Mouse (Mus musculus): ENCODE measurements around the gene Med17. TPM values are rescaled to one million over a fixed set of nuclear protein-coding genes. Genes with fewer than 3 reads are reported as not detected.
"Not testable (repeated sequence)": the region's sequence is repeated elsewhere in the genome, so short reads cannot be mapped to it uniquely, and the experiment has no call there.

Gene Med17
- 1 to 10 TPM; 8.1 to 9.4 TPM for total RNA-seq (2021)
- long read RNA-seq, experiment 1, partial matches to known transcripts = 2 of 11 reads
- long read RNA-seq, experiment 1, other reads (novel, unspliced or antisense) = 6 of 11 reads
- long read RNA-seq, experiment 2, transcript Med17-201 (12 exons, 3,964 nt) = major isoform, 6 of 14 reads
- long read RNA-seq, experiment 2, partial matches to known transcripts = 8 of 14 reads
- long read RNA-seq, experiment 2, other reads (novel, unspliced or antisense) = 0 of 14 reads

- DNase-seq = peak; percentile 90
Observed at GRCm38 (mm10) chr9:15279649-15280490, at the start of gene Med17. TSS of gene Med17 (minus strand) at chr9:15279931.

- DNase-seq = no peak
Observed at GRCm38 (mm10) chr9:15318170-15318742, 38.5 kb upstream of the Med17 start.

- DNase-seq = no peak
Observed at GRCm38 (mm10) chr9:15317223-15318169, 37.8 kb upstream of the Med17 start.

GRCm38 (mm10) chr9:15316296-15316695 lies 36.6 kb upstream of the Med17 start:
- not testable (repeated sequence) for DNase-seq

GRCm38 (mm10) chr9:15314619-15315018 lies 34.9 kb upstream of the Med17 start:
- no peak for DNase-seq

DNA sequence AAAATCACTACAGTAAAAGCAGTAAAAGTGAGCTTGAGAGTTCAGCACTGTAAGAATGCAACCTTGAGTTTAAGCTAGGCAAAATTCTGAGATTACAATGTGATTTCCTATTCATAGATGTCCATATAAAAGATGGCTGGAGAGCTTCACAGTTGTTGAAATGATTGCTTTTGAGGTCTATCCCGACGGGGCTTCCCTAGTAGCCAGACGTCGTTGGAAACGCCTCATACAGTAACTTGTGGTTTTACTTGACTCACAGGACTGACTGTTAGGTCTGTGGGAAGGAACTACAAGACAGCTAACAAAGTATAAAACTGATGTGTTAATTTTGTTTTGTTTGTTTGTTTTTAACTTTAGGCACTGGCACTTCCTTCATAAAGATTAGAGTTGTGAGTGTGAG lies 33.9 kb upstream of the Med17 start:
- no peak for DNase-seq

- DNase-seq = no peak
Observed at GRCm38 (mm10) chr9:15312054-15312735, 32.5 kb upstream of the Med17 start.

GRCm38 (mm10) chr9:15310179-15310578 lies 30.4 kb upstream of the Med17 start:
- DNase-seq = no peak

- DNase-seq = no peak
Observed at GRCm38 (mm10) chr9:15309425-15309824, 29.7 kb upstream of the Med17 start.

GRCm38 (mm10) chr9:15308254-15308653 lies 28.5 kb upstream of the Med17 start:
- DNase-seq = no peak

DNA sequence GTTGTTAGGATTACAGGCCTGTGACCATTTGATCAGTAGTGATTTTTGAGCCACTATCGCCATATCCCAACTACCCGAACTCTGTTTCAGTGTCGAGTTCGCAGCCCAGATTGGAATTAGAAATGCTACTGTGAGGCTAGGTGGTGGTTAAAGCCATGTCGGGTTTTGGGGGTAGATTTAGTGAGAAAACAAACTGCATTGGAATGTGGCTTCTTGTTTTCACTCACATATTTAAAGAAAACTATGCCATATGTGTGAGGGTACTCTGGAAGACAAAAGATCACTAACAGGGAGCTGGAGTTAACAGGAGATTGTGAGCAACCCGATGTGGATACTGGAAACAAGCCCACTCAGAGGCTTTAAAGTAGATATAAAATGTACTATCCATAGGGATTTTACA lies 27.5 kb upstream of the Med17 start:
- DNase-seq = no peak

DNA sequence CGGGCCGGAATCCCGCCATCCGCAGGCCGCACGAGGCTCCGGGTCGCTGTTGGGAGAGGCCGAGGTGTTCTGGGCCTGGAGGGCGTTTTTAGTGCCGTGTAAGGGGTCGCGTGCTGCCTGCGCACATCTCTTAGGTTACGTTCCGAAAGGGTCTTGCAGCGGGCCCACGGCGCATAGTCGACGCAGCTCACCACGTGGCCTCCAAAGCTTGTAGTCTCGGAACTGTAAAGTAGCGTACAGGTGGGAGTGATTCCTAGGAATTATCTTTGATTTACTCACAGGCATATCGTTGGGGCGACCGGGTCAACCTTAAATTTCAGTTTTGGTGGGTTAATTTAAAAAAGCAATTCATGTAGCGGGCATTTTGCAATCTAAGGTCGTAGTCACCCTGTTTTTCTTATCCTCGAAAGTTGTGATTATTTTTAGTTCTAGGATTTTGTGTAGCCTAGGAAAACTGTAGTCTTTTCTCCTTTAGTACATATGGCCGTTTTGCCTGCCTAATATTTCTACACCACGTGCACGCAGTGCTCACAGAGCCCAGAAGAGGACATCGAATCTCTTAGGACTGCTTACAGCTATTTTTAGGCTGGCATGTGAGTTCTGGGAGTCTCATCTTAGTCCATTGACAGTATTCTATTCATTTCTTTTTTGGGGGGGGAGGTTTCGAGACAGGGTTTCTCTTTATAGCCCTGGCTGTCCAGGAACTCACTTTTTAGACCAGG lies 26.8 kb upstream of the Med17 start, which contains the start of gene 4931406C07Rik:
TSS of gene 4931406C07Rik (minus strand) at position 51 of the 722 bp plus-strand sequence.
- no peak for DNase-seq

DNA sequence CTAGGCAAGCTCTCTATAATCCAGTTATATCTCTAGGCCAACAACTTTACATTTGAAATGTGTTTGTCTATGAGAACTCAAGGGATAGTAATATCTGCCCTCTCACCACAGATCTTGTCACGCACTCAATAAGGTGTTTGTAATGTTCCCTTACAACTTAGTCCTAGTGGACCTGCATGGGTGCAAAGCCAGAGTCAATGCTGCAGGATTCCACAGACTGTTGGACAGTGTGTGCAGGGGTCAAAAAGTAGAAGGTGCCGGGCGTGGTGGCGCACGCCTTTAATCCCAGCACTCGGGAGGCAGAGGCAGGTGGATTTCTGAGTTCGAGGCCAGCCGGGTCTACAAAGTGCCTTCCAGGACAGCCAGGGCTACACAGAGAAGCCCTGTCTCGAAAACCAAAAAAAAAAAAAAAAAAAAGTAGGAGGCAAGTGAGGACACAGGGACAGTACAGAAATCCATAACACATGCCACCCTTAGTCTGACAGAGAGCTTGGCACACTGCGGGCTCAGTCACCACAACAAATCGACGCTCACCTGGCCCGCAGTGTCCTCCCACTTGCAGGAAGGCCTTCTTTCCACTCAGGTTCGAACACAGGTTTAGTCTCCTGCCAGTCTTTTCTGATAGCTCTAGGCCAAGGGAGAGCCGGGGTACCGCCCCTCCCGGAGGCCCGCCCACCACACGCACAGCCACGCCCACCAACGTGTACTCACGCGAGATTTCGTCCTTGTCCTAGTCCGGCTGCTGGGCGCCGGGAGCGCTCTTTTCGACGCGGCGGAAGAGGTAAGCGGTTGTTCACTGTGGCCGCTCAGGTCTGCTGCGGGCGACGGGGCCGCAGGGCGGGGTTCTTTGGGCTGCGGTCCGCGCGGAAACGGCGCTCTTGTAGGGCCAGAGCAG lies 26.0 kb upstream of the Med17 start, which contains the start of gene Taf1d:
TSS of gene Taf1d (plus strand) at position 712 of the 895 bp plus-strand sequence.
- DNase-seq = peak; percentile 96

- no peak for DNase-seq
Observed at GRCm38 (mm10) chr9:15302881-15303280, 23.1 kb upstream of the Med17 start.

DNA sequence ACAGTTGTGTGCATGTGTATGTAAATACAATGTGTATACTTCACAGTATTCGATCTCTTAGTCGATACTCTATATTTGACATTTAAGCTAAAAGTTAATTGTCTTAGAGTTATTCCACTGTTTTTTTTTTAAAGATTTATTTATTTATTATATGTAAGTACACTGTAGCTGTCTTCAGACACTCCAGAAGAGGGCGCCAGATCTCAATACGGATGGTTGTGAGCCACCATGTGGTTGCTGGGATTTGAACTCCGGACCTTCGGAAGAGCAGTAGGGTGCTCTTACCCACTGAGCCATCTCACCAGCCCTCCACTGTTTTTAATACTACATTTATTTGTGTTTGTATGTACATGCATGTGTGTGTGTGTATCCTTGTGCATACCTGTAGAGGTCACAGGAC lies 22.3 kb upstream of the Med17 start:
- DNase-seq = not testable (repeated sequence)

DNA sequence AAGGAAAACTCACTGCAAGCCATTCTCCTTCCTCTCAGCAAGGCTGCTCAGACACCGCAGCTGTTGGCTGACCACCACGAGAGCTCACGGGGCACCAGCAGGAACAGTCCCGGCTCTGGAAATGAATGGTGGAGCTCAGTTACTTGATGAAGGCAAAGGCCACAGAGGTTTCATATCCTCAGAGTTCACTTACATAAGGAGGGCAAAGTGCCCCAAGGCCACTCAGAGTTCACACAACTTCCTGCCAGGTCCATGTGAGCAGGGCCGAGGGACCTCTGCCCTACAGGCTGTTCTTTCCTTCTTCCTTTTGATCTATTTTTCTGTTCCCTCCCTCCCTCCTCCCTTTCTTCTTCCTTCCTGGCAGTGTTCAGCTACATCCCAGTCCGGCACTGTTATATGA lies 21.7 kb upstream of the Med17 start:
- DNase-seq = peak; percentile 29

DNA sequence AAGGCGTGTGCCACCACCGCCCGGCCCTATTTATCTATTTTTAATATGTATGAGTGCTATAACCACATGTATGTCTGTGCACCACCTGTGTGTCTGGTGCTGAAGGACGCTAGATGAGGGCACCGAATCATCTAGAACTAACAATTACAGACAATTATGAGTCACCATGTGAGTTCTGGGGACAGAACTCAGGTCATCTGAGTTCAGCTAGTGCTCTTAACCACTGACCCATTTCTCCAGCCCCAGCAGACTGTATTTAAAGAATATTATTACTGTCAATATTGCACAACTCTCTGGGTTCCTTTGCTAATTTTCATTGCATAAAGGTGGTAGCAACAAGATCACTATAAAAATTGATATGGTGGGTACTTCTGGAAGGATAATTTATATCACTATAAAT lies 20.3 kb upstream of the Med17 start:
- DNase-seq = no peak

GRCm38 (mm10) chr9:15298451-15298850 lies 18.7 kb upstream of the Med17 start:
- DNase-seq = no peak

- DNase-seq = no peak
Observed at GRCm38 (mm10) chr9:15297112-15297511, 17.4 kb upstream of the Med17 start.

All from gastrocnemius, postnatal 25 days (tissue).